Mouse (Mus musculus): ENCODE results near the gene Ptprs.

Gene Ptprs

DNA sequence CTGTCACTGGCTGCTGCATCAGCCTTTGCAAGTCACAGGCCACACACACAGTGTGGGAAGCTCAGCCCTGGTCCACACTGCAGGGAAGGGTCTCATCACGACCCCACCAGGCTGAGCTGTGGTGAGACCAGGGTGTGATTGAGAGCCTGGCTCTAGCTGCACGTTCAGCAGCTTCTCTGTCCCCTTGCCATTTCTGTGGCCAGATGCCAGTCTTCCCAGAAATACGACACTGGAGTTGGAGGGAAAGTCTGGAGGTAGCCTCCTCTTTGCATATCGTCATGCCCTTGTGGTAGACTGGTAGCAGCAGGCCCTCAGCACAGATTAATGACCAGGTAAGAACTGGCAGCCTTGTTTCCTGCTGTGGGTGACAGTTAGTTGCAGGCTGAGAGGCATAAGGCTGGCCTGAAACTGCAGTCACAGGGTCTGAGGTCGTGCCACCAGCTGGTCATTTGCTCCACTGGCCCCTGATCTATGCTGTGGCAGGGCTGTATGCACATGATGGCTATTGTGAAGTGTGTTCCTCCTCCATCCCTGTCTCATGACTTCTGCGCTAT lies 96.9 kb downstream of the Ptprs start:
- DNase-seq (ENCODE audit: low read depth, low spot score): no peak

DNA sequence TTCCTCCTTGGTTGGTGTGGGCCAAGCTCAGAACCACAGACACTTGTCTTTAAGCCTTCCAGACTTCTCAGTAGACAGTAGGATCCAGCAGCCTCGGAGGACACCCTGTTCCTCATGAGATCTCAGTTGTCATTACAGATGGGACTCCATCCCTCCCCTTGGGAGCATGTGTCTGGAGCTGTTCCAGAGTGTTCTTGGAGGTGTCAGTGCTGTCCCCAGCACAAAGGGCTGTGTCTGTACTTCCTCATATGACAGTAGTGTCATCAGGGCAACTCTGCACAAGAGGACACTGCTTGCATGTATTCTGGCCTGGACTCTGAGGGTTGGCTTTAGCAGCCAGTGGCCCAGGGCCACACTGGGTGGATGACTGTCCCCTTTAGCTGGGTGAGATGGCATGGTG lies 101.4 kb downstream of the Ptprs start:
- no peak for DNase-seq (ENCODE audit: low read depth, low spot score)

DNA sequence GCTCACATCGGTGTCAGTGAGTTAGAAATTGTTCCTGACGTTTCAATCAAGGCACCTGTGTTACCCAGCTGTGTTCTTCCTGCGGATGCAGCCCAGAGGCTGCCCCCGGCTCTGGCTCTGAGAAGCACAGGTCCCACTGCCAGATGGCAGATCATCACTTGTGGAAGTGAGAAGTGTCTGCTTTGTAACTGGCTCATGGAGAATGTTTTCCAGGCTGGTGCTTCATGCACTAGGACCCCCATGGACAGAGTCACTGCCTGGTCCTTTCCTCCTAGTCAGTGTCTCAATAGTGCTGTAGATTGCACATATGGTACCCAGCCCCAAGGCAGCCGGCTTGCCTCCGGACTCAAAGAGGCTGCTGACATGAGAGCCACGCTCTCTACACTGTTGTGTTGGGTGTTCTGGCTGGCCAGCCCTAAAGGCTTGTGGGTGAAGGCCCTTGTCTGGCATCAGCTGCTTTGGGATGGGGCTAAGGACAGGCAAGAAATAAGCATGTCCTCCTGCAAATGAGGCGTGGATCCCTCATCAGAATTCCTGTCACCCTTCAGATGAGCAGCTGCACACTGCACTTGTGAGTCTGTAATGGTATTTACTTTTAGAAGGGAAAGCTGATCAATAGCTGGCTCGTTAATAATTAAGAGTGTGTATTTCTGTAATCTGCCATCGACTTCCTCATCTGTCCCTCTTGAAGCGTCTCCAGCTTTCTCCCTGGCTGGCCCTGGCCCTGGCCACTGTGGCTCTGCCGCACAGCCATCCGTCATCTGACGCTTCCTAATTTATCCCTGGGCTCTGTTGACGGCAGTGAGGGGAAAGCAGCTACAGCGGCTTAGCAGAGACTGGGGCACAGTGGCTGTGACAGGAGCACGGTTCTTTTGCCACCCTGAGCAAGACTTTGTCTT lies 102.9 kb downstream of the Ptprs start:
- no peak for DNase-seq (ENCODE audit: low read depth, low spot score)

DNA sequence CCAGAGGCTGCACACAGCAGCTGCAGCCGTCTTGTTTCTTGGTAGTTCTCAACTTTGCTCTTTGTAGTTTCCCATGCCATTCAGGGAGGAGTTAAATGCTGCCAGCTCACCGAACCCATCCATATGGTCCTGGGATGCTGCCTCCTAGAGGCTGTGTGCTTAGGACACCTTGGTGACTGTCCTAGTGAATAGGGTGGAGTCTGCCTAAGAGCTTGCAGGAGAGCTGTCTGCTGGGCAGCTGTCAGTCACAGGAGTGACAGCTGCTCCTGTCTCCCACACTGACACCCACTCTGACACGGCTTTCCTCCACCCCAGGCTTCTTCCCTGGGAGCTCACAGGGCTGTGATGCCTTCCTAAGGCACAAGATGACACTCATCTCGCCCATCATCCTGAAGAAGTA lies 104.2 kb downstream of the Ptprs start:
- no peak for DNase-seq (ENCODE audit: low read depth, low spot score)

DNA sequence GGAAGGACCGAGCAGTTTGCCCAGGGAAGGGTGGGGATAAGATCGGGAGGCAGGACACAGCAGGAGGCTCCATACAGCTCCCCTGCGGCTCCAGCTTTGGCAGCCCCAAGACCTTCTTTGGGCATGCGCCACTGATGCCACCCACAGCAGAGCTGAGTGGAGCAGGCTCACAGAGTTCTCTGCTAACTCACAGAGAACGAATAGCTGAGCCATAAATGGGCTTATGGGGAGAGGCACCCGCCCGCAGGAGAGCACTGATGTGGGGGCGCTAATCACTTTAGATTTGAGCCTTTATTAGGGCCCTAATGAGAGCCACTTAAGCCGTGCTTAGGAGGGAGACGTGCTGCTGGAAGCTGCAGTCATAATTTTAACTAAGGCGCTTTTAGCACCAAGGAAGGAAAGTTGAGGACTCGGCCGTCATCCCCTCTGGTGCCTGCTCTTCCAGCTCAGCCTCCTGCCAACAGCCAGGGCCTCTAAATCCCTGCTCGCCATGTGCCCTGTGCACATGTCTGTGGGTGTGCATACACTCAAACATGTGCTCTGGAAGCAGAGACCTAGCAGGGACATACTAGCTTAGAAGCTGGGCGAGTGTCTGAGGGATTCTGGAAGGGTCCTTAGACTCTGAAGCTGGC lies 105.1 kb downstream of the Ptprs start:
- DNase-seq (ENCODE audit: low read depth, low spot score): peak; percentile 46

DNA sequence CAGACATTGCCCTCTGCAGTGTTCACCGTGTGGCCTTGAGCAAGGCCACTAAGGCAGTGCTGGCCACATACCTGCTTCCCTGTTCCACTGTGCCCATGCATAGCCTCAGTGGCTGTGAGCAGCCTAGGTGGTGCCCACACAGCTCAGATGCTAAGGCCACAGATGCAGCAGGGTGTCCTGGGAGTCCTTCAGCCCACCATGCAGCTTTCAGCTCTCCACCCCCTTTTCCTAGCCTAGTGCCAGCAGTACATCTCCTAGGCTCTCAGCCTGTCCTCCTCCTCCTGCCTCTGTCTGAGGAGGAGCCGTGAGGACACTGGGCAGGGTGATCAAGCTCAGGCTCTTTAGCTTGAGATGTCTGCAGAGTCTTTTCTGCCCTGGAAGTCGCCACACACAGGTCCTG lies 106.2 kb downstream of the Ptprs start:
- DNase-seq (ENCODE audit: low read depth, low spot score): no peak

DNA sequence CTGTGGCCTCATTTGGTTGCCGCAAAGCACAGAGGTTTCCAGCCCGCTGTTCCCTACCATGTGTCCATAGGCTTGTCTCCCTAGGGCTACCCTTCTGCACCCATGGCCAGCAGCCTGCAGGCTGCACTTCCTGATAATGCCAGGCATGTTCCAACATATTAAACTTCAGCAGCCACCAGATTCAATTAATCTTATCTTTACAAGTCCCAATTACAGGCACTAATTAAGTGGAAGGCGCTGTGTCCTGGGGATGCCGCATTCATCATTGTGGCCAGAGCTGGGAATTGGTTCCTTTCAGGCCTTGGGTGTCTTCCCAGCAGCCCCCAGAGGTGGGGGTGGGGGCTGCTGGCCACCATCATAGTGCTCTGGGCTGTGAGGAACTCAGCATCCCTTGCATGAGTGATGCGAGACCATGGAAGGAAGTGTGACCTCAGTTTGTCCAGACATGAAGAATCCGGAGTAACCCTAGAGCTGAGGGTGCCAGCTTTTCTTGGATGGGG lies 107.9 kb downstream of the Ptprs start:
- no peak for DNase-seq (ENCODE audit: low read depth, low spot score)

DNA sequence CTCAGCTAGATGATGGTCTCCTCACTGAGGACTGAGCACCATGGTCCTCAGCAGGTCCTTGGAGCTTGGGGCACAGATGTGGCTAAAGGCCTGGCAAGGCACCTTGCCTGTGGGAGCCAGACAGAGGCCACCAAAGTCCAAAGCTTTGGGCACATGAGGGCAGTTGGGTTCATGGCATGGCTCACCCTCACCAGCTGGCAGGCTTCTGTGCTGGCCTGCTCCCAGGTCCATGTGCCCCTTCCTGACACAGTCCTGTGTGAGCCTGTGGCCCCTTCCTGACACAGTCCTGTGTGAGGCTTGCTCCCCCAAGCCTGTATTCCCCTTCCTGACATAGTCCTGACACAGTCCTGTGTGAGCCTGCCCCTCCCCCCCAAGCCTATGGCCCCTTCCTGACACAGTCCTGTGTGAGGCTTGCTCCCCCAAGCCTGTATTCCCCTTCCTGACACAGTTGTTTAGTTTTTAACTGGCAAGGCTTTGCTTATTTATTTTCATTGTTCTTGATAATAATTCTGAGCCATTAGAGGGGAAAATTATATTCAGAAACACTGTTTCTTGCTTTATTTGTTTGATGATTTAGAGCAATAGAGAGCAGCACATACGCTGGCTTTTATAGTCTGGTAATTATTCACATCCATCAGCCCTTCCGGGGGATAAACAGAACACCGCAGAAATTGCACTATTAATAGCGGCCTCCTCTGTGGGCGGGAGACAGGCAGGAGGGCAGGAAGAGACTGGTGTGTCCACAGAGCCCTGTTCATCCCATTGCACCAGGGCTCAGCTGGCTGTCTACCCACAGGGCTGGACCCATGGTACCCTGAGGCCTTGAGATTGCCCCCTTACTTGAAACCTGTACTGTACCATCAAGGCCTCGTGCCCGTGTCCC lies 110.3 kb downstream of the Ptprs start:
- no peak for DNase-seq (ENCODE audit: low read depth, low spot score)
